Mouse (Mus musculus) MEL (cell line): ENCODE results near the gene Map4. TPM values are rescaled to one million over a fixed set of nuclear protein-coding genes. Genes with fewer than 3 reads are reported as not detected.

ENCODE experiments used
- DNase-seq: peaks from one replicate; pipeline ENCODE4 v3.0.0; 2011; ENCODE audit warnings: low read depth, low spot score
- H3K27ac ChIP-seq: 2 replicates; pipeline ENCODE4 v1.5.1; 2012; ENCODE audit warnings: low read depth, mild to moderate bottlenecking, control low read depth, low read length, moderate library complexity; ENCODE audit not compliant: control insufficient read depth
- H3K27me3 ChIP-seq, 2 experiments: fragments of 150-350 bp in 1 of 2; sonication (generic) in 1 of 2; 2 replicates each; pipeline ENCODE4 v1.6.1; 2012; ENCODE audit warnings: low read length in 2 of 2, mild to moderate bottlenecking in 2 of 2, improper control_type of control experiment in 1 of 2, moderate library complexity in 1 of 2; ENCODE audit not compliant: insufficient read depth in 2 of 2, control insufficient read depth in 1 of 2
- H3K36me3 ChIP-seq, 2 experiments: 2 replicates each; pipeline ENCODE4 v1.6.1; 2012 to 2014; ENCODE audit warnings: low read length in 2 of 2, improper control_type of control experiment in 1 of 2, inconsistent platforms in 1 of 2, mild to moderate bottlenecking in 1 of 2; ENCODE audit not compliant: insufficient read depth in 2 of 2, control insufficient read depth in 1 of 2
- H3K4me1 ChIP-seq, 2 experiments: fragments of 150-350 bp in 1 of 2; sonication (generic) in 1 of 2; 2 replicates each; pipeline ENCODE4 v1.6.1; 2012; ENCODE audit warnings: low read length in 2 of 2, improper control_type of control experiment in 1 of 2, mild to moderate bottlenecking in 1 of 2; ENCODE audit not compliant: insufficient read depth in 2 of 2, control insufficient read depth in 1 of 2
- H3K4me3 ChIP-seq, 2 experiments: fragments of 150-350 bp in 1 of 2; sonication (generic) in 1 of 2; 2 replicates each; pipeline ENCODE4 v1.5.1; 2012; ENCODE audit warnings: low read depth in 2 of 2, low read length in 2 of 2, mild to moderate bottlenecking in 2 of 2, moderate library complexity in 2 of 2, control low read depth in 1 of 2, improper control_type of control experiment in 1 of 2; ENCODE audit not compliant: control insufficient read depth in 1 of 2, insufficient read depth in 1 of 2
- H3K79me2 ChIP-seq: 2 replicates; pipeline ENCODE4 v1.6.1; 2012; ENCODE audit warnings: mild to moderate bottlenecking, low read length, moderate library complexity; ENCODE audit not compliant: control insufficient read depth, poor library complexity, insufficient read depth
- H3K9ac ChIP-seq: 2 replicates; pipeline ENCODE4 v1.6.1; 2012; ENCODE audit warnings: low read depth, mild to moderate bottlenecking, control low read depth, low read length, moderate library complexity; ENCODE audit not compliant: control insufficient read depth, poor library complexity, severe bottlenecking
- H3K9me3 ChIP-seq: fragments of 150-350 bp; sonication (generic); replicated peaks from 2 replicates; pipeline ENCODE4 v1.6.1; 2012; ENCODE audit warnings: mild to moderate bottlenecking, low read length, improper control_type of control experiment, moderate library complexity; ENCODE audit not compliant: insufficient read depth
- BHLHE40 ChIP-seq: IDR thresholded peaks from 2 replicates; pipeline ENCODE4 v1.6.1; 2012; ENCODE audit warnings: low read depth, mild to moderate bottlenecking, inconsistent platforms, low read length, improper control_type of control experiment, borderline replicate concordance
- CHD1 ChIP-seq: IDR thresholded peaks from 2 replicates; pipeline ENCODE4 v1.6.1; 2012; ENCODE audit warnings: low read depth, mild to moderate bottlenecking, inconsistent platforms, low read length, improper control_type of control experiment
- CTCF ChIP-seq, 3 experiments: IDR thresholded peaks in 2 of 3; conservative IDR thresholded peaks in 1 of 3; 2 replicates each; pipeline ENCODE4 v1.5.1; 2011 to 2012; ENCODE audit warnings: low read length in 3 of 3, low read depth in 2 of 3, mild to moderate bottlenecking in 2 of 3, improper control_type of control experiment in 1 of 3, inconsistent platforms in 1 of 3, mixed read lengths in 1 of 3, moderate library complexity in 1 of 3; ENCODE audit not compliant: control insufficient read depth in 1 of 3, insufficient read depth in 1 of 3, poor library complexity in 1 of 3, severe bottlenecking in 1 of 3
- E2F4 ChIP-seq: IDR thresholded peaks from 2 replicates; pipeline ENCODE4 v1.6.1; 2011; ENCODE audit warnings: low read depth, low read length, improper control_type of control experiment, borderline replicate concordance
- EP300 ChIP-seq, 2 experiments: IDR thresholded peaks; 2 replicates each; pipeline ENCODE4 v1.6.1; 2011; ENCODE audit warnings: improper control_type of control experiment in 2 of 2, low read length in 2 of 2, low read depth in 1 of 2, mild to moderate bottlenecking in 1 of 2
- ETS1 ChIP-seq: IDR thresholded peaks from 2 replicates; pipeline ENCODE4 v1.6.1; 2012; ENCODE audit warnings: low read depth, mild to moderate bottlenecking, inconsistent platforms, low read length, improper control_type of control experiment, moderate library complexity
- GABPA ChIP-seq: IDR thresholded peaks from 2 replicates; pipeline ENCODE4 v1.6.1; 2012; ENCODE audit warnings: low read depth, mild to moderate bottlenecking, inconsistent platforms, low read length, improper control_type of control experiment, moderate library complexity
- JUND ChIP-seq: IDR thresholded peaks from 2 replicates; pipeline ENCODE4 v1.6.1; 2011; ENCODE audit warnings: low read depth, mild to moderate bottlenecking, improper control_type of control experiment, low read length
- KAT2A ChIP-seq: conservative IDR thresholded peaks from 2 replicates; pipeline ENCODE4 v1.6.1; 2012; ENCODE audit warnings: low read depth, low read length, improper control_type of control experiment, inconsistent platforms
- MEF2A ChIP-seq: IDR thresholded peaks from 2 replicates; pipeline ENCODE4 v1.6.1; 2014; ENCODE audit warnings: low read depth, mild to moderate bottlenecking, inconsistent platforms, low read length, improper control_type of control experiment; ENCODE audit not compliant: poor library complexity, insufficient replicate concordance, severe bottlenecking; ENCODE audit errors: extremely low read depth
- MXI1 ChIP-seq: IDR thresholded peaks from 2 replicates; pipeline ENCODE4 v1.6.1; 2011; ENCODE audit warnings: mild to moderate bottlenecking, low read depth, low read length, improper control_type of control experiment
- NRF1 ChIP-seq: IDR thresholded peaks from 2 replicates; pipeline ENCODE4 v1.6.1; 2014; ENCODE audit warnings: low read depth, mild to moderate bottlenecking, inconsistent platforms, low read length, improper control_type of control experiment, moderate library complexity; ENCODE audit not compliant: poor library complexity, insufficient read depth, severe bottlenecking
- POLR2A ChIP-seq, 2 experiments: IDR thresholded peaks; 2 replicates each; pipeline ENCODE4 v1.6.1; 2011 to 2012; ENCODE audit warnings: low read length in 2 of 2, mild to moderate bottlenecking in 2 of 2, control low read depth in 1 of 2, improper control_type of control experiment in 1 of 2, low read depth in 1 of 2, moderate library complexity in 1 of 2; ENCODE audit not compliant: control insufficient read depth in 1 of 2, insufficient read depth in 1 of 2, poor library complexity in 1 of 2
- RAD21 ChIP-seq: IDR thresholded peaks from 2 replicates; pipeline ENCODE4 v1.6.1; 2011; ENCODE audit warnings: mild to moderate bottlenecking, low read depth, low read length, improper control_type of control experiment
- SIN3A ChIP-seq: IDR thresholded peaks from 2 replicates; pipeline ENCODE4 v1.6.1; 2012; ENCODE audit warnings: low read length, improper control_type of control experiment, inconsistent platforms
- TAL1 ChIP-seq: IDR thresholded peaks from 2 replicates; pipeline ENCODE4 v1.6.1; 2012; ENCODE audit warnings: mild to moderate bottlenecking, inconsistent platforms, low read length, moderate library complexity, mixed read lengths
- UBTF ChIP-seq: IDR thresholded peaks from 2 replicates; pipeline ENCODE4 v1.6.1; 2012; ENCODE audit warnings: low read depth, mild to moderate bottlenecking, inconsistent platforms, low read length, improper control_type of control experiment, moderate library complexity, borderline replicate concordance; ENCODE audit not compliant: insufficient read depth
- USF2 ChIP-seq, 2 experiments: IDR thresholded peaks; 2 replicates each; pipeline ENCODE4 v1.6.1; 2011 to 2012; ENCODE audit warnings: improper control_type of control experiment in 2 of 2, low read length in 2 of 2, borderline replicate concordance in 1 of 2, inconsistent platforms in 1 of 2, low read depth in 1 of 2, mild to moderate bottlenecking in 1 of 2; ENCODE audit not compliant: insufficient read depth in 1 of 2
- ZC3H11A ChIP-seq: IDR thresholded peaks from 2 replicates; pipeline ENCODE4 v1.6.1; 2012; ENCODE audit warnings: low read depth, mild to moderate bottlenecking, inconsistent platforms, low read length, improper control_type of control experiment
- ZNF384 ChIP-seq: IDR thresholded peaks from 2 replicates; pipeline ENCODE4 v1.6.1; 2012; ENCODE audit warnings: low read depth, mild to moderate bottlenecking, inconsistent platforms, low read length, improper control_type of control experiment
- polyA plus RNA-seq, 2 experiments: library from polyadenylated mRNA; stranded (reverse) in 1 of 2; unstranded in 1 of 2; fragments of >175 nt in 1 of 2; fragments of >200 nt in 1 of 2; gene quantifications; 2 replicates each; pipeline versions ENCODE4 v1.2.1 to v1.2.4; 2012; ENCODE audit warnings: low replicate concordance in 2 of 2, low read depth in 1 of 2; ENCODE audit not compliant: insufficient read length in 2 of 2, insufficient read depth in 1 of 2, missing spikeins in 1 of 2
- total RNA-seq: library from RNA; depleted of rRNA; stranded (reverse); fragments of 300-350 nt; gene quantifications from 2 replicates; pipeline ENCODE4 v1.2.3, GENCODE M21; 2012

The Map4 gene
- total and polyA plus RNA-seq, 3 experiments = 14.5 to 47.8 TPM; not detected in 1

GRCm38 (mm10) chr9:109989084-109989483 lies 57.8 kb downstream of the Map4 start:
- Histone ChIP-seq H3K27me3 (no peaks in the 10 kb centered on the region), H3K27ac (no peak overlapping the region), H3K4me1 (no peaks in the 10 kb centered on the region), H3K79me2 (no peaks in the 10 kb centered on the region), H3K9ac (no peak overlapping the region), H3K9me3 (no peaks in the 10 kb centered on the region), H3K36me3 (no peaks in the 10 kb centered on the region; a peak in 1 of 4 replicates), H3K4me3 (no peak overlapping the region)
- DNase-seq = no peak
- TF ChIP-seq JUND (no peak), MEF2A (no peak), CHD1 (no peak), ZC3H11A (no peak), ETS1 (no peak), NRF1 (no peak), TAL1 (no peak), USF2 (IDR thresholded peaks at IDR 0.05; ENCODE audit: borderline replicate concordance in 1 of 2, insufficient read depth in 1 of 2, low read depth in 1 of 2, low read length in 2 of 2) (no peak), UBTF (no peak), RAD21 (no peak), BHLHE40 (no peak), MXI1 (no peak), GABPA (no peak), CTCF (IDR thresholded peaks at IDR 0.05 in 2 of 3, conservative IDR thresholded peaks at IDR 0.05 in 1 of 3; ENCODE audit: control insufficient read depth in 1 of 3, insufficient read depth in 1 of 3, low read depth in 2 of 3, low read length in 3 of 3, poor library complexity in 1 of 3, severe bottlenecking in 1 of 3) (no peak), POLR2A (IDR thresholded peaks at IDR 0.05; ENCODE audit: control insufficient read depth in 1 of 2, insufficient read depth in 1 of 2, low read depth in 1 of 2, low read length in 2 of 2, poor library complexity in 1 of 2) (no peak)

DNA sequence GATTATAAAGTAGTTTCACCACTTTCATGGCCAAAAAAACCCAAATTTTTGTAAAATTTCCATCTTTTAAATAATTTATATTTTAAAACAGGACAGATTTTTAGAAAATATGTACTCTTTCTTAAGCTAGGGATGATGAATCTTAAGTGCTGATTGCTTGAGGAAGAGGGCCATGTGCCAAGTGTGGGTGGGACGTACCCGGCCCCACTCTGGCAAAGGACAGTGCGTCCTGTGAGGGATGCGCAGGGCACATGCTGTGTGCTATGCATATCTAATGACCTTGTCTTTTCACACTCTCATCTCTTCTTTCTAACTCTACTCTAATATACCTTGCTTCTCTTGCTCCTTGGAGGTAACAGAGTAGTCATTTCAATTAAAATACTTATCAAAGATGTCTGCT lies 66.2 kb downstream of the Map4 start:
- Histone ChIP-seq H3K4me3 (no peak overlapping the region), H3K9me3 (no peaks in the 10 kb centered on the region), H3K79me2 (no peaks in the 10 kb centered on the region), H3K9ac (no peak overlapping the region), H3K27ac (no peak overlapping the region), H3K27me3 (no peaks in the 10 kb centered on the region), H3K36me3 (no peaks in the 10 kb centered on the region), H3K4me1 (no peaks in the 10 kb centered on the region)
- DNase-seq = no peak
- TF ChIP-seq ZC3H11A (no peak), KAT2A (no peak), SIN3A (no peak), E2F4 (no peak), ZNF384 (no peak), EP300 (IDR thresholded peaks at IDR 0.05; ENCODE audit: low read depth in 1 of 2, low read length in 2 of 2) (no peak)
